Mouse (Mus musculus): ENCODE results near the gene Rprd1b.

- TF ChIP-seq CTCF (IDR thresholded peaks at IDR 0.05; ENCODE audit: low read depth) (peak; percentile 48), EP300 (IDR thresholded peaks at IDR 0.05; ENCODE audit: low read depth) (no peak)
Observed at GRCm38 (mm10) chr2:157989946-157990345, 38.4 kb upstream of the Rprd1b start.

Data from liver, embryonic 14.5 days (tissue).